Mouse (Mus musculus): ENCODE measurements around the gene Naglu. TPM values are rescaled to one million over a fixed set of nuclear protein-coding genes. Genes with fewer than 3 reads are reported as not detected.
A peak's percentile ranks its signal among the peaks of the same experiment; 100 is the strongest.

Naglu gene
- total and polyA plus RNA-seq, 2 experiments = 22.1 to 38.8 TPM

DNA sequence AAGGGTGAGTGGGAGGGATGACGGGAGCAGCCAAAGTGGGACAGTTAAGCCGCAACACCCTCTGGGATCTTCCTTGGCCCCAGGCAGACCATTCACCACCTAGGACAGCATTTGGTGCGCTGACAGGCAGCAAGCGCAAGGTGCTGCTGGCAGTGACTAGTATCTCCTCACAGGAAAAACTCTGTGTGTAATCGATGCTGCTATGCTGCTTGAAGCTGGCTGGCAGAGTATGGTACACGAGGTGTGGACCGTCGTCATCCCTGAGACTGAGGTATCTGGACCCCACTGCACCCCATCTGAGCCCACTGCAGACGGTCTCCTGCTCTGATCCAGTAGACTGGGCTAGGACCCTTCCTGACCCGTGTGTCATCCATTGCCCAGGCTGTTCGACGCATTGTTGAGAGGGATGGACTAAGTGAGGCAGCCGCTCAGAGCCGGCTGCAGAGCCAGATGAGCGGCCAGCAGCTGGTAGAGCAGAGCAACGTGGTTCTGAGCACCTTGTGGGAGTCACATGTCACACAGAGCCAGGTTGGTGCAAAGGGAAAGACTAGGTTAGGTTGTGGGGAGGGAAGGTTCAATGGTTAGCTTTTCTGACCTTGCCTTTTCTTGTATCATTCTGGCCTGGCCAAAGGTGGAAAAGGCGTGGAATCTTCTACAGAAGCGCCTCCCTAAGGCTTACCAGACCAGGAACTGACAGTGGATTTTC is 16.0 kb downstream of the Naglu start:
- TF ChIP-seq POLR2A (IDR thresholded peaks at IDR 0.05; ENCODE audit: extremely low read depth, insufficient read depth, low read length) (no peak), CTCF (IDR thresholded peaks at IDR 0.05; ENCODE audit: low read depth, low read length) (no peak)
- H3K4me1 ChIP-seq (ENCODE audit: control insufficient read depth, insufficient read depth, low read length) = peaks cover 23% of the 10 kb centered on the region
- H3K9ac ChIP-seq (ENCODE audit: low read depth, low read length) = no peak overlapping the region
- no peak overlapping the region for H3K4me3 ChIP-seq (ENCODE audit: insufficient read depth, low read depth, low read length)
- 91% methylated on average over 18 of the region's 18 CpGs for WGBS
- no peak overlapping the region for H3K27ac ChIP-seq (replicated peaks; ENCODE audit: insufficient read depth, low read depth, low read length)
- DNase-seq (ENCODE audit: extremely low read depth, low read depth, low spot score) = peak; percentile 73
- no peaks in the 10 kb centered on the region for H3K27me3 ChIP-seq (ENCODE audit: control insufficient read depth, insufficient read depth, low read length)
- H3K36me3 ChIP-seq (ENCODE audit: control insufficient read depth, insufficient read depth, low read length) = peaks cover 16% of the 10 kb centered on the region
- peaks cover 6% of the 10 kb centered on the region; the same call in 1 of the 2 replicates for H3K79me2 ChIP-seq (ENCODE audit: control insufficient read depth, insufficient read depth, low read length)

DNA sequence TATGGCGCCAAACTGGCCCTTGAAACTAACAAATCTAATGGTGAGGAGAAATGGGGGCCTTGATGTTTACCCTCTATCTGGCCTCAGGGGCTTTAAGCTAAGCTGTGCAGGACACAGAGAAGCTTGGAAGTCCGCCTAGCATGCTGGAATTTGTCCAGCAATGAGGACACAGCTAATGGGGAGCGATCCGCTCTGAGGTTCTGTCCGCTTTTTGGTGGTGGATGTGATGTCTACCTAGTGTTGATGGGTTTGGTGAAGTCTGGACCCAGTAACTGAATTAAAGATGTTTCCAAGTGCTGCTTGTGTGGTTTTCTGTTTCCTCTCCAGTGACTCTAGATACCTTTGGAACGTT is 16.5 kb downstream of the Naglu start:
- Histone ChIP-seq H3K4me1 (ENCODE audit: control insufficient read depth, insufficient read depth, low read length) (peaks cover 18% of the 10 kb centered on the region), H3K4me3 (ENCODE audit: insufficient read depth, low read depth, low read length) (no peak overlapping the region), H3K27ac (replicated peaks; ENCODE audit: insufficient read depth, low read depth, low read length) (no peak overlapping the region), H3K9ac (ENCODE audit: low read depth, low read length) (no peak overlapping the region), H3K27me3 (ENCODE audit: control insufficient read depth, insufficient read depth, low read length) (no peaks in the 10 kb centered on the region), H3K79me2 (ENCODE audit: control insufficient read depth, insufficient read depth, low read length) (peaks cover 6% of the 10 kb centered on the region; the same call in 1 of the 2 replicates), H3K36me3 (ENCODE audit: control insufficient read depth, insufficient read depth, low read length) (peaks cover 20% of the 10 kb centered on the region)
- DNase-seq (ENCODE audit: extremely low read depth, low read depth, low spot score) = no peak
- TF ChIP-seq CTCF (IDR thresholded peaks at IDR 0.05; ENCODE audit: low read depth, low read length) = no peak
- TF ChIP-seq POLR2A (IDR thresholded peaks at IDR 0.05; ENCODE audit: extremely low read depth, insufficient read depth, low read length) = no peak
- WGBS = 58% methylated on average over 6 of the region's 6 CpGs

DNA sequence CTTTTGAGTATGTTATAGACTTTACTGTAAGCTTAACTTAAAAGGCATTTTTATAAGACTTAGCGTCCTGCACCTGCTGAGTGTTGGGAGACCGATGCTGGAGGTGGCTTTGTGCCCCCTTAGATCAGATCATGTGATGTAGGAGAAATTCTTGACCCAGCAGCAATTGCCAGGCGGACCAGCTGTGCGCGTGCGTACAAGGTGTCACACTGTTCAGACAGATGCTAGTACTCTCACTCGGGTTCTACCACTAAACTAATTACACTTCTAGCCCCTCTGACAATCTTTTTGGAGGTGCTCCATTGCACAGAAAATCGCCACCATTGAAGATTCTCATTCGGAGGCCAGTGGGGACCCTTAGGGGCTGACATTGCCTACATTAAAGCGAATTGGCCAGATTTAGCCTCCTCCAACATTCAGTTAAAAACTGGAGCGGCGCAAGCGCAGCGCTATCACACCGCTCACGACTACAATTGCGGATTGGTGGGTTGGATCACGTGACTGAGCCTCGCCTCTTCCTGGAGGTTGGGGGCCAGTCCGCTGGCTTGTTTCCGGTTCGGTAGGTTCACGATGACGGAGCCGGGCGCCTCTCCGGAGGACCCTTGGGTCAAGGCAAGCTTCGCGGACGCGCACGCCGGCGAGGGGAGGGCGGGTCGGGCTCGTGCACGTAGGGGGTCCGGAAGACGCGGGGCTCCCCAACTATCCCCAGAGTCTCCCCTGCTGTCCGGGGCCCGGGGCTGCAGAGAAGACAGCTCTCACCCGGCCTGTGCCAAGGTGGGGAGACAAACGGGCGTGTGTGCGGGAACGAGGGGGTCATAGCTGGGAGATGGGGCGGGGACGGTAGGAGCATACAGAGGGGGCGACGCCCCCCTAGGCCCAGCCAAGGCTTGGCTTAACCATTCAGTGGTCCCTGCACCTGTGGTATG is 17.2 kb downstream of the Naglu start, which contains the start of gene Mlx:
Gene Mlx, plus strand, starts transcription at position 522 of the 926 bp plus-strand sequence.
- TF ChIP-seq POLR2A (IDR thresholded peaks at IDR 0.05; ENCODE audit: extremely low read depth, insufficient read depth, low read length) = peak; percentile 43; the same call in 1 of the 2 replicates
- TF ChIP-seq CTCF (IDR thresholded peaks at IDR 0.05; ENCODE audit: low read depth, low read length) = no peak
- H3K36me3 ChIP-seq (ENCODE audit: control insufficient read depth, insufficient read depth, low read length) = peaks cover 26% of the 10 kb centered on the region
- H3K4me3 ChIP-seq (ENCODE audit: insufficient read depth, low read depth, low read length) = peak within 1 kb of the TSS; percentile 76
- H3K4me1 ChIP-seq (ENCODE audit: control insufficient read depth, insufficient read depth, low read length) = peaks cover 15% of the 10 kb centered on the region
- H3K27me3 ChIP-seq (ENCODE audit: control insufficient read depth, insufficient read depth, low read length) = no peaks in the 10 kb centered on the region
- DNase-seq (ENCODE audit: extremely low read depth, low read depth, low spot score) = peak; percentile 87
- WGBS = 2% methylated on average over 52 of the region's 52 CpGs
- H3K9ac ChIP-seq (ENCODE audit: low read depth, low read length) = peak within 1 kb of the TSS; percentile 80
- peak within 1 kb of the TSS; percentile 51 for H3K27ac ChIP-seq (replicated peaks; ENCODE audit: insufficient read depth, low read depth, low read length)
- H3K79me2 ChIP-seq (ENCODE audit: control insufficient read depth, insufficient read depth, low read length) = peaks cover 6% of the 10 kb centered on the region; the same call in 1 of the 2 replicates

DNA sequence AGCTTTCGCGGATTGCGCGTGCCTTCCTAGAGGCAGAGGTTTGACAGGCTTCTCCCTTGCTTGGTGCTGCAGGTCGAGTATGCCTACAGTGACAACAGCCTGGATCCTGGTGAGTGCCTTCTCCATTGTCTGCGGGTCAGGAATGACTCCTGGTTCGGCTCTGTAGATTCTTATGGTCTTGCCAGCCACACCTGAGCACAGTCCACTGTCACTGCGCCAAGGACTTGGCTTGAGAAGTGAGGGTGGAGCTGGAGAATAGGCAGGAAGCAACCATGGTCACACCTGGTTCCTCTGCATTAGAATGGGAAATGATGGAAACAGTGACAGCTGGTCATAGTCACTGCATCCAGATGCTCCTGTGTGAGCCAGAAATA is 17.9 kb downstream of the Naglu start:
- Histone ChIP-seq H3K9ac (ENCODE audit: low read depth, low read length) (peak overlapping the region; percentile 80), H3K79me2 (ENCODE audit: control insufficient read depth, insufficient read depth, low read length) (peaks cover 6% of the 10 kb centered on the region; the same call in 1 of the 2 replicates), H3K27me3 (ENCODE audit: control insufficient read depth, insufficient read depth, low read length) (no peaks in the 10 kb centered on the region), H3K36me3 (ENCODE audit: control insufficient read depth, insufficient read depth, low read length) (peaks cover 30% of the 10 kb centered on the region), H3K27ac (replicated peaks; ENCODE audit: insufficient read depth, low read depth, low read length) (peak overlapping the region; percentile 48), H3K4me3 (ENCODE audit: insufficient read depth, low read depth, low read length) (peak overlapping the region; percentile 76), H3K4me1 (ENCODE audit: control insufficient read depth, insufficient read depth, low read length) (peaks cover 15% of the 10 kb centered on the region)
- no peak for TF ChIP-seq POLR2A (IDR thresholded peaks at IDR 0.05; ENCODE audit: extremely low read depth, insufficient read depth, low read length)
- no peak for TF ChIP-seq CTCF (IDR thresholded peaks at IDR 0.05; ENCODE audit: low read depth, low read length)
- WGBS = 3% methylated on average over 8 of the region's 8 CpGs
- peak; percentile 77 for DNase-seq (ENCODE audit: extremely low read depth, low read depth, low spot score)

GRCm38 (mm10) chr11:101089931-101090330 is 20.1 kb downstream of the Naglu start:
- peaks cover 32% of the 10 kb centered on the region for H3K36me3 ChIP-seq (ENCODE audit: control insufficient read depth, insufficient read depth, low read length)

More at GRCm38 (mm10) chr11:101089931-101090330, 20.1 kb downstream of the Naglu start:
- Histone ChIP-seq H3K9ac (ENCODE audit: low read depth, low read length) (no peak overlapping the region), H3K27ac (replicated peaks; ENCODE audit: insufficient read depth, low read depth, low read length) (no peak overlapping the region), H3K4me1 (ENCODE audit: control insufficient read depth, insufficient read depth, low read length) (peaks cover 10% of the 10 kb centered on the region), H3K79me2 (ENCODE audit: control insufficient read depth, insufficient read depth, low read length) (no peaks in the 10 kb centered on the region), H3K4me3 (ENCODE audit: insufficient read depth, low read depth, low read length) (no peak overlapping the region), H3K27me3 (ENCODE audit: control insufficient read depth, insufficient read depth, low read length) (no peaks in the 10 kb centered on the region)
- TF ChIP-seq CTCF (IDR thresholded peaks at IDR 0.05; ENCODE audit: low read depth, low read length) (no peak), POLR2A (IDR thresholded peaks at IDR 0.05; ENCODE audit: extremely low read depth, insufficient read depth, low read length) (no peak)
- 24% methylated on average over 1 of the region's 1 CpGs for WGBS
- DNase-seq (ENCODE audit: extremely low read depth, low read depth, low spot score) = no peak

All from liver, adult 2 months (tissue).